Mouse (Mus musculus): Measurements from ENCODE around the gene Dnajc14. TPM values are rescaled to one million over a fixed set of nuclear protein-coding genes. Genes with fewer than 3 reads are reported as not detected.

Dnajc14 gene
- polyA plus RNA-seq (2012; rRNA removed): 18.6 and 30.5 TPM in 2 replicates

DNA sequence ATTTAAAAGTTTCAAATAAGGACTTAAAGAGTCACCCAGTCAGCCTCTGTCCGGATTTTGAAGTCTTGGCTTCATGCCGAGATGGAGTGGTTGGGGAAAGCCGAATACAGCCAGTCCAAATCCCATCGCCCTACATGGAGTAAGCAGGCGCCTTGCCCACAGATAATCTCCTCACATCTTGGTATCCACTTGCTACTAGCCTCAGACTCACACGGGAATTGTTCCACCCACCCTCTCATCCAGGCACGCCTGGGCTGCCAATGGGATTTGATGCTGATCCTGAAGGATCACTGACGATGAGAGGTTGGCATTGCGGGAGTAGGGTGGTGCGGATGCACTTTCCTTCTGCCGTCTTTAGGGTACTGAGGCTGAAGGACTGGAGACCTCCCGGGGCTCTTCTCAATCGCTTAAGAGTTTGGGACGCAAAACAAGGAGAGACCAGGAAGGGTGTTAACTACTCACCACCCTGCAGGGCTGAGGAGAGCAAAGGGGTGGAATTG lies at the start of gene Dnajc14:
TSS of gene Dnajc14 (plus strand) at position 292 of the 500 bp plus-strand sequence.
- TF ChIP-seq CTCF (IDR thresholded peaks at IDR 0.05; ENCODE audit: borderline replicate concordance, extremely low read depth, insufficient read depth, insufficient read length) (no peak), POLR2A (IDR thresholded peaks at IDR 0.05; ENCODE audit: borderline replicate concordance, extremely low read depth, insufficient read depth, insufficient read length, poor library complexity, severe bottlenecking) (peak; percentile 25; the same call in 1 of the 2 replicates)
- DNase-seq (ENCODE audit: low read depth): peak; percentile 87

GRCm38 (mm10) chr10:128772895-128773294 lies 31.0 kb upstream of the Dnajc14 start:
- DNase-seq (ENCODE audit: low read depth): peak; percentile 5
- TF ChIP-seq POLR2A (IDR thresholded peaks at IDR 0.05; ENCODE audit: borderline replicate concordance, extremely low read depth, insufficient read depth, insufficient read length, poor library complexity, severe bottlenecking) (no peak), CTCF (IDR thresholded peaks at IDR 0.05; ENCODE audit: borderline replicate concordance, extremely low read depth, insufficient read depth, insufficient read length) (no peak)

DNA sequence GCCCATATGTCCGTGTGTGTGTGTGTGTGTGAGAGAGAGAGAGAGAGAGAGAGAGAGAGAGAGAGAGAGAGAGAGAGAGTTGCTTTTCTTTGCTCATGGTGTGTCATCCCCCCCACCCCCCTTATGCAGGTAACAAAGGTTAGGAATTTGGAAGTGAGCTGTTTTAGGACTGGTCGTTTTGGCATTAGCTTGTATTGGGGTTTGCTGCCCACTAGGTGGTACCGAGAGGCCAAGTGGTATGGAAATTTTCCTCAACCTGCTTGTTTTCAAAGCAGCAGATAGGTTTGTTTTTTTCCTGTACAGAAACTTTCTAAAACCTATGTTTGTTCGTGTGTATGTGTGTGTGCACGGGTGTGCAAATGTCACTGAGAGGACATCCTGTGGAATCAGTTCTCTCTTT lies 30.2 kb upstream of the Dnajc14 start:
- TF ChIP-seq CTCF (IDR thresholded peaks at IDR 0.05; ENCODE audit: borderline replicate concordance, extremely low read depth, insufficient read depth, insufficient read length) (peak; percentile 45; the same call in 1 of the 2 replicates), POLR2A (IDR thresholded peaks at IDR 0.05; ENCODE audit: borderline replicate concordance, extremely low read depth, insufficient read depth, insufficient read length, poor library complexity, severe bottlenecking) (no peak)
- peak; percentile 8 for DNase-seq (ENCODE audit: low read depth)

DNA sequence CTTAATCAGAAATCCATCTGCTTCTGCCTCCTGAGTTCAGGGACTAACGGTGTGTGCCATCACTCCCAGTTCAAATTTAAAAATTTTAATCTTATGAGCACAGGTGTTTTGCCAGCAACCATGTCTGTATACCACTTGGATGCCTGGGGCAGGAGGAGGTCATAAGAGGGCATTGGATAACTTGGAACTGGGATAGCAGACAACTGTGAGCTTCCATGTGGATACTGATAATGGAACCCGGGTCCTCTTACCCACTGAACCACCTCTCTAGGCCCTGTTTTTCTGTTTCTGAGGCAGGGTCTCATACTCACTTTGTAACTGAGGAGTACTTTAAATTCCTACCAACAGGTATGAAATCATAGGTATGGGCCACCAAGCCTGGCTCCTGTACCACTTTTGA lies 25.4 kb upstream of the Dnajc14 start:
- TF ChIP-seq POLR2A (IDR thresholded peaks at IDR 0.05; ENCODE audit: borderline replicate concordance, extremely low read depth, insufficient read depth, insufficient read length, poor library complexity, severe bottlenecking) (no peak), CTCF (IDR thresholded peaks at IDR 0.05; ENCODE audit: borderline replicate concordance, extremely low read depth, insufficient read depth, insufficient read length) (no peak)
- no peak for DNase-seq (ENCODE audit: low read depth)

GRCm38 (mm10) chr10:128779011-128779795 lies 24.7 kb upstream of the Dnajc14 start:
- TF ChIP-seq CTCF (IDR thresholded peaks at IDR 0.05; ENCODE audit: borderline replicate concordance, extremely low read depth, insufficient read depth, insufficient read length) (no peak), POLR2A (IDR thresholded peaks at IDR 0.05; ENCODE audit: borderline replicate concordance, extremely low read depth, insufficient read depth, insufficient read length, poor library complexity, severe bottlenecking) (no peak)
- peak; percentile 4 for DNase-seq (ENCODE audit: low read depth)

GRCm38 (mm10) chr10:128780200-128780599 lies 23.7 kb upstream of the Dnajc14 start:
- TF ChIP-seq CTCF (IDR thresholded peaks at IDR 0.05; ENCODE audit: borderline replicate concordance, extremely low read depth, insufficient read depth, insufficient read length) (no peak), POLR2A (IDR thresholded peaks at IDR 0.05; ENCODE audit: borderline replicate concordance, extremely low read depth, insufficient read depth, insufficient read length, poor library complexity, severe bottlenecking) (no peak)
- no peak for DNase-seq (ENCODE audit: low read depth)

- no peak for DNase-seq (ENCODE audit: low read depth)
Measured at GRCm38 (mm10) chr10:128790398-128791124, 13.3 kb upstream of the Dnajc14 start, which contains the start of gene Mmp19. Gene Mmp19 (plus strand): TSS chr10:128790910.

GRCm38 (mm10) chr10:128792041-128792440 lies 11.8 kb upstream of the Dnajc14 start:
- TF ChIP-seq POLR2A (IDR thresholded peaks at IDR 0.05; ENCODE audit: borderline replicate concordance, extremely low read depth, insufficient read depth, insufficient read length, poor library complexity, severe bottlenecking) (no peak), CTCF (IDR thresholded peaks at IDR 0.05; ENCODE audit: borderline replicate concordance, extremely low read depth, insufficient read depth, insufficient read length) (no peak)
- DNase-seq (ENCODE audit: low read depth): no peak

More at GRCm38 (mm10) chr10:128790398-128791124, 13.3 kb upstream of the Dnajc14 start, which contains the start of gene Mmp19:
- TF ChIP-seq POLR2A (IDR thresholded peaks at IDR 0.05; ENCODE audit: borderline replicate concordance, extremely low read depth, insufficient read depth, insufficient read length, poor library complexity, severe bottlenecking) (no peak), CTCF (IDR thresholded peaks at IDR 0.05; ENCODE audit: borderline replicate concordance, extremely low read depth, insufficient read depth, insufficient read length) (no peak)

GRCm38 (mm10) chr10:128793258-128793657 lies 10.6 kb upstream of the Dnajc14 start:
- TF ChIP-seq POLR2A (IDR thresholded peaks at IDR 0.05; ENCODE audit: borderline replicate concordance, extremely low read depth, insufficient read depth, insufficient read length, poor library complexity, severe bottlenecking) (no peak), CTCF (IDR thresholded peaks at IDR 0.05; ENCODE audit: borderline replicate concordance, extremely low read depth, insufficient read depth, insufficient read length) (no peak)

GRCm38 (mm10) chr10:128794391-128794790 lies 9.5 kb upstream of the Dnajc14 start:
- TF ChIP-seq CTCF (IDR thresholded peaks at IDR 0.05; ENCODE audit: borderline replicate concordance, extremely low read depth, insufficient read depth, insufficient read length) (no peak), POLR2A (IDR thresholded peaks at IDR 0.05; ENCODE audit: borderline replicate concordance, extremely low read depth, insufficient read depth, insufficient read length, poor library complexity, severe bottlenecking) (no peak)
- no peak for DNase-seq (ENCODE audit: low read depth)

More at GRCm38 (mm10) chr10:128793258-128793657, 10.6 kb upstream of the Dnajc14 start:
- no peak for DNase-seq (ENCODE audit: low read depth)

DNA sequence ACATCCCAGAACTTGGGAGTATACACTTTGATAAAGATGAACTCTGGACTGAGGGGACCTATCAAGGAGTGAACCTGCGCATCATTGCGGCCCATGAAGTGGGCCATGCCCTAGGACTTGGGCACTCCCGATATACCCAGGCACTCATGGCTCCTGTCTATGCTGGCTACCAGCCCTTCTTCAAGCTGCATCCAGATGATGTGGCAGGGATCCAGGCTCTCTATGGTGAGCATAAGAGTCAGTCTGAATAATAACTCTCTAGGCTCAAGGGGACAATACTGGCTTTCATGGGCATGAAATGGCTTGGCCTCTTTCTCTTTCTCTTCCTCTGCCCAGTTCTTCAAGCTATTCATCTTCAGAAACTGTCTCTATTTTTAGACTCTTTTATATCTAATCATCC lies 8.3 kb upstream of the Dnajc14 start:
- no peak for DNase-seq (ENCODE audit: low read depth)
- TF ChIP-seq POLR2A (IDR thresholded peaks at IDR 0.05; ENCODE audit: borderline replicate concordance, extremely low read depth, insufficient read depth, insufficient read length, poor library complexity, severe bottlenecking) (no peak), CTCF (IDR thresholded peaks at IDR 0.05; ENCODE audit: borderline replicate concordance, extremely low read depth, insufficient read depth, insufficient read length) (no peak)

Measured in brain, embryonic 14.5 days (tissue).